9 mouse cellular contexts compared by ENCODE assay signal in genomic region chr16:25967297-25967696, GRCm38 (mm10).
DNase-seq lines count a peak whose midpoint lies in the region; ATAC-seq and TF ChIP-seq lines count a peak whose summit lies in the region.
"Had no signal": no experiment of that assay in that cellular context is flagged by ENCODE, and none has a peak within 500 bp of the region (broad histone marks: within the 10 kb centered on the region; RNA-seq: fewer than 3 reads in every experiment).

No protein-coding gene starts in this region.

- no peaks in the 10 kb centered on the region for H3K9me3 ChIP-seq in heart, postnatal 0 days (replicated peaks; ENCODE audit: control insufficient read depth, low read length)
- H3K9me3 ChIP-seq in midbrain, embryonic 10.5 days (replicated peaks) = no peaks in the 10 kb centered on the region
- H3K9me3 ChIP-seq: embryonic facial prominence, embryonic 13.5 days had no signal

- TF ChIP-seq CTCF in heart, postnatal 0 days (IDR thresholded peaks at IDR 0.05; ENCODE audit: low read depth) = peak; percentile 91
- TF ChIP-seq CTCF in cortical plate, adult 2 months (IDR thresholded peaks at IDR 0.05; ENCODE audit: extremely low read depth, insufficient read depth, low read length) = peak; percentile 74

- H3K27me3 ChIP-seq in heart, postnatal 0 days (ENCODE audit: control insufficient read depth, insufficient read depth, low read length) = no peaks in the 10 kb centered on the region
- H3K27me3 ChIP-seq in midbrain, embryonic 10.5 days (ENCODE audit: low read depth, poor library complexity, severe bottlenecking) = no peaks in the 10 kb centered on the region
- H3K27me3 ChIP-seq: embryonic facial prominence, embryonic 13.5 days had no signal

- 17% methylated on average over 3 of the region's 3 CpGs for WGBS in heart, postnatal 0 days
- 33% methylated on average over 3 of the region's 3 CpGs for WGBS in midbrain, embryonic 10.5 days

- TF ChIP-seq POLR2A in cortical plate, adult 2 months (IDR thresholded peaks at IDR 0.05; ENCODE audit: extremely low read depth, insufficient read depth, low read length) = no peak

- H3K27ac ChIP-seq in heart, postnatal 0 days (ENCODE audit: low read depth) = no peak overlapping the region
- no peak overlapping the region for H3K27ac ChIP-seq in cortical plate, adult 2 months (ENCODE audit: insufficient read depth, low read length)
- H3K27ac ChIP-seq in midbrain, embryonic 10.5 days (replicated peaks) = no peak overlapping the region
- H3K27ac ChIP-seq: embryonic facial prominence, embryonic 13.5 days had no signal

- no peaks in the 10 kb centered on the region for H3K4me1 ChIP-seq in heart, postnatal 0 days (ENCODE audit: control insufficient read depth, insufficient read depth)
- no peaks in the 10 kb centered on the region; the same call in 1 of the 2 replicates for H3K4me1 ChIP-seq in cortical plate, adult 2 months (ENCODE audit: control insufficient read depth, insufficient read depth, low read length)
- H3K4me1 ChIP-seq in midbrain, embryonic 10.5 days = no peaks in the 10 kb centered on the region
- H3K4me1 ChIP-seq: embryonic facial prominence, embryonic 13.5 days had no signal

- DNase-seq in heart, postnatal 0 days (ENCODE audit: low spot score) = peak; percentile 66
- no peak for DNase-seq in heart, adult 11 months
- peak; percentile 9 for DNase-seq in WW6 (ENCODE audit: low read depth, low spot score)
- peak; percentile 71 for DNase-seq in left cerebral cortex, adult 11 months (ENCODE audit: low spot score)
- peak; percentile 52 for DNase-seq in midbrain, embryonic 10.5 days (ENCODE audit: low spot score)
- DNase-seq in skeletal muscle tissue, adult 2 months (ENCODE audit: low read depth, low spot score) = peak; percentile 22

- no peak overlapping the region for H3K4me3 ChIP-seq in heart, postnatal 0 days (ENCODE audit: low read depth, low read length)
- no peak overlapping the region for H3K4me3 ChIP-seq in cortical plate, adult 2 months (ENCODE audit: insufficient read depth, low read length)
- no peak overlapping the region for H3K4me3 ChIP-seq in midbrain, embryonic 10.5 days
- H3K4me3 ChIP-seq: embryonic facial prominence, embryonic 13.5 days had no signal

- no peak overlapping the region for H3K4me2 ChIP-seq in heart, postnatal 0 days (ENCODE audit: low read depth, low read length)
- H3K4me2 ChIP-seq: embryonic facial prominence, embryonic 13.5 days had no signal

- ATAC-seq in heart, postnatal 0 days (ENCODE audit: insufficient read depth, low read depth) = no peak
- peak; percentile 82 for ATAC-seq in granulocyte monocyte progenitor cell, adult 5-6 weeks (replicated peaks; ENCODE audit: poor library complexity, severe bottlenecking)

- H3K36me3 ChIP-seq in heart, postnatal 0 days (replicated peaks; ENCODE audit: control insufficient read depth, insufficient read depth, low read length) = peaks cover 5% of the 10 kb centered on the region
- no peaks in the 10 kb centered on the region for H3K36me3 ChIP-seq in midbrain, embryonic 10.5 days

- TF ChIP-seq EP300 in heart, postnatal 0 days (IDR thresholded peaks at IDR 0.05; ENCODE audit: low read depth) = no peak

- no peak overlapping the region for H3K9ac ChIP-seq in heart, postnatal 0 days (replicated peaks; ENCODE audit: low read depth, low read length)
- H3K9ac ChIP-seq: embryonic facial prominence, embryonic 13.5 days had no signal
